Mouse (Mus musculus) urinary bladder, postnatal 10 days (tissue): Measurements from ENCODE around the gene Eno4.
"Not testable (repeated sequence)": the region's sequence is repeated elsewhere in the genome, so short reads cannot be mapped to it uniquely, and the experiment has no call there.

Experiments used
- DNase-seq: peaks from one replicate; pipeline ENCODE4 v3.0.0; 2022; ENCODE audit warnings: low spot score

Eno4 gene

DNA sequence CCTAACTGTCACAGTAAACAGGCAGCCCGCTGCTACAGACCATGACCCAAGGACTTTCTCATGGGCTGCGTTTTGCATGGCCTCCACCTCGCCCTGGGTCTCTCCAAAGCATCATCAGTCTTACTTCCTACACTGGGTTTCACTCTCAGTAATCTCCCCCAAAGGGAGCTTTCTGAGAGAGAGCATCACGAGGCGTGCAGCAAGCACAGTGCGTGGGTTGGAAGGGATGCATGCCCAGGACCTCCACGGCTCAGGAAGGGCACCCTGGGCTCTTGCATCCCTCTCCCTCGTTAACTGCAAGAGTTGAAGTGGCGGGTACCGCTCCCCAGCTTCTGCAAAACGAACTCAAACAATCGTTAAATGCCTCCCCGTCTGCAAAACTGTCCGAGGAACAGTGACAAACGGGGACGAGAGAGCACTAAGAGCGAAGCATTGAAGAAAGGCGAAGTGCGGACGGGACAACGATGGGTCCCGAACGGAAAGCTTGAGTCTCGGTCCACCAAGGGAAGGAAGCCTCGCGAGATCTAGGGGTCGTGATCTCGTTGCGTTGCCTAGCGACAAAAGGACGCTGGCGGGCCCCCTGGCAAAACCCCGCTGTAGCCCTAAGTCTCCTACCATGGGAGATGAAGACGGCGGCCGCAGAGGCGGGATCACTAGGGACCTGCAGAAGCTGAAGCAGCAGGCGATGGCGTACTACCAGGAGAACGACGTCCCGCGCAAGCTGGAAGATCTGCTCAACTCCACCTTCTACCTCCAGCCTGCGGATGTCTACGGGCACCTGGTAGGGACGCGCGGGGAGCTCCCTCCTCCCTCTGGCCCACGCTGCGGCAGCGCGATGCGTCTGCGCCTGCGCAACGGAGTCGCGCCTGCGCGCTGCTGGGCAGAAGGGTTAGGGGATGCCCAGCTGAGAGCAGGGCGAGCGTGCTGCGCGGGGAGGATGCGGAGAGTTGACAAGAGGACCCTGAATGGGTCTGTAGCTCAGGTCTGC, at the start of gene Eno4, which contains the start of gene Hspa12a:
Gene Eno4 (plus strand): TSS at position 585 of the 988 bp plus-strand sequence.
Gene Hspa12a (minus strand): TSS at position 814 of the 988 bp plus-strand sequence.
- peak; percentile 74 for DNase-seq

DNA sequence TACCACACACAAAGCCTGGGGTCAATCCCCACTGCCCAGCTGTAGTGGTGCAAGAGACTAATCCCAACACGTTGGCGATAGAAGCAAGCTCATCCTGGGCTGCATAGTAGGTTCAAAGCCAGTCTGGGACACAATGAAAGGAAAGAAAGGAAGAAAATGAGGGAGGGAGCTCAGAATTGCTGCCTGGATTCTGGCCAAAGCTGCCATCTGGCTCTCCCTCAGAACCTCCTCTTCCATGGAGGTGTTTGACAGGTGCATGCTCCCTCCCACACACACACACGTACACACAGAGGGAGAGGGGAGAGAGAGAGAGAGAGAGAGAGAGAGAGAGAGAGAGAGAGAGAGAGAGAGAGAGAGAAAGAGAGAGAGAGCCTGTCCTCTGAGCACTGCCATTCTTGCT, 47.0 kb upstream of the Eno4 start:
- no peak for DNase-seq

- not testable (repeated sequence) for DNase-seq
Measured at GRCm38 (mm10) chr19:58900471-58900870, 42.8 kb upstream of the Eno4 start.

- no peak for DNase-seq
Measured at GRCm38 (mm10) chr19:58903079-58903898, 39.9 kb upstream of the Eno4 start.

DNA sequence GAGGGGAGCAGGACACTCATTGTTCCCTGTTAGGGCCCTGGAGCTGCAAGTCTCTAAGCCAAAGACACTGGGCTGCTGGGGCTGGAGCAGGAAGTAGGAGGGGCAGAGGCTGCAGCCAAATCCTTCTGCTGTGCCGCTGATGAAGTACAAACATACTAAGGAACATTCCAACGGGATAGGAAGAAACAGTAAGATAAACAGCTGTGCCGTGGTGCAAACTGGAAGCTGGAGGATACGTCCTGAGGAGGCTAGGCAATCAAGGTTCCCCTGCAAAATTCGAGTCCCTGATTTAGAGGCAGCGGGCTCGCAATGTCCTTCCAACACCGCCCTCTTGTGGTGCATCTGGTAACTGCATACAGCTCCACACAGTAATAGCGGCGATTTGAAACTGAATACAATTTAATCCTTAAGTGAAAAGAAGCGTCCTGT, 39.3 kb upstream of the Eno4 start:
- DNase-seq = peak; percentile 54

GRCm38 (mm10) chr19:58906685-58907084, 36.5 kb upstream of the Eno4 start:
- DNase-seq = no peak

DNA sequence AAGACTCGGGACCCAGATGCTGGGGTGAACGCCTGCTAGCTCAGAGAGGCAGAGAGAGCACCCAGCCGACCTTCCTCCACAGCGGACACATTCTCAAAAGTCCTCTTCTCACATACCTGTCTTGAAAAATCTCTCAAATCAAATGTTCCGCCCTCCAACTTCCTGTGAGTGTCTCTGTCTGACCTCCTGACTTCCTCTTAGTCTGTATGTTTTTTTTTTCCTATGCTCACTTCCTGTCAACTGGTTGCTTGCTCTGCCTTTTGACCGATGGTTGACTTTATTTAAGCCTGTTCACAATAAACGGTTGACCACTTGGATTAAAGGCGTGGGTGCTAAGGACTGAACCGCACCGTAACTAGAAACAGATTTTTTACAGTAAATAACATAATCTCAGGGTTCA, 35.2 kb upstream of the Eno4 start:
- no peak for DNase-seq

DNA sequence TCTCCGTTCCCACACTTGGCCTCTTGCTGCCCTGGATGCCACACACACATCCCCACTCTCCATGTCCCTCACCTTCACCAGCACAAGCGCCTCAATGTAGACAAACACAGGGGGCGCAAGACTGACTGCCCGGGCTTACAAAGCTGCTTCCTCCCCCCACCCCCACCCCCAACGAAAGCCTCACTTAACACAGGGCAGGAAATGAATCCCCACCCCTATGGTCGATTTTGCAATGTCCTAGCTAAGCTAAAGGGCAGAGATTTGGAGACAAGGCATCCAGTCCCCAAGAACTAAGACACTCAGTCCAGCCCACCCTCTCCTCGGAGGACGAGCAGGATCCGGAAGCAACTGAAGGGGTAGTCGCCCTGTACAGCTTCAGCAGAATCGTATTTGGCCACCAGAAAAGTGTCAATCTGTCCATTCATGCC, 32.3 kb upstream of the Eno4 start:
- DNase-seq = no peak

DNA sequence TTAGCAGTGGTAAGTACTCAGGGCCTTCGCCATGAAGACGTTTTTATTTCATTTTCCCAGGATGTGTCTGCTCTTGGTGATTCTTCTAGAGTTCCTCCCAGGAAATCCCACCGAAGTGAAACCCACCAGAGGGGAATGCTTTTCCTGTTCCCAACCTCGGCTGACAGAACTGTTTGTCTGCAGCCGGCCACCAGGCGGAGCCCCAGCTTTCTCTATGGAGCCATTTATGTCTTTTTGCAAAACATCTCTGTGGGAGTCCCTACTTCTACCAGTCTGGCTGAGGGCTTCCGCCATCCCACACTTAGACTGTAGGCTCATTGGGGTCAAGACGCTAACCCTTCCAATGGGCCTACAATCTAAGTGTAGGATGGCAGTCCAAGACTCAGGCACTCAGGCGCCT, 31.8 kb upstream of the Eno4 start:
- no peak for DNase-seq

- DNase-seq = no peak
Measured at GRCm38 (mm10) chr19:58913301-58913700, 29.9 kb upstream of the Eno4 start.

GRCm38 (mm10) chr19:58918597-58918996, 24.6 kb upstream of the Eno4 start:
- no peak for DNase-seq

- no peak for DNase-seq
Measured at GRCm38 (mm10) chr19:58919148-58919547, 24.1 kb upstream of the Eno4 start.

GRCm38 (mm10) chr19:58931081-58931800, 12.0 kb upstream of the Eno4 start:
- DNase-seq = no peak

DNA sequence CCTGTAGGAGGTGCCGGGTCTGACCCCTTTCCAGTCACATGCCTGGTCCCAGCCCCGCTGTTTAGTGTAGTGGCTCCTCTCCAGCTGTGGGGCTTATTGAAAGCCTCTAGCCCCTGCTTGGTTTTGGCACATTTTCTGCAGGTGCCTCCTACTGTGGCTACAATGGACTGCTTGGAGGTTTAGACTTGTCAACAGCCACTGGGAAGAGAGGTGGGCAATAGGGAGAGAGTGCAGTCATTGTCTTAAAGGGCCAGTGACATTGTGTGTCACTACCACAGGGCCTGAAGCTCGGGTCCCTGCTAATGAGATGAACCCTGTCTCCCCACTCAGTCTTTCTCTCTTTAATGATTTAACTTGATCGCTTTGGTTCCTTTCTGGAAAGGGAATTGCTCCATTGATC, 10.2 kb upstream of the Eno4 start:
- DNase-seq = no peak

- DNase-seq = no peak
Measured at GRCm38 (mm10) chr19:58945959-58946358, 2.7 kb downstream of the Eno4 start.

DNA sequence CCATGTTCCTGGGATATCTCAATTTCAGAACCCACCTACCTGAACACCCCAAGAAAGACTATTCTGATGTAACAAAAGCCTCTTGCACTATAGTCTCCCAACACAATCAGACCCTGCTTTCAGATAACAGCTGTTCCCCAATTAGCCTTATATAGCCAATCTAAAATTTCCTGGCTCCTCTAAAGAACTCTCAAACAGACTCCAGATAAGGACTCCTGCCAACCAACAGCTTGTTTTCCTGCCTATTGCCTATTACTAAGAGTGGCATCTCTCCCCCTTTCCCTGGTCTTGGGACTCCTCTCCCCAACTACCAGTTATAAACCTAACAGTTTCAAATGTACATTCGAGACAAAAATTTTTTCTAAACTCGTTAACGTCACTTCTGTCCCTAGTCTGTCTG, 8.3 kb downstream of the Eno4 start:
- no peak for DNase-seq

GRCm38 (mm10) chr19:58952236-58952635, 9.0 kb downstream of the Eno4 start:
- no peak for DNase-seq

- DNase-seq = no peak
Measured at GRCm38 (mm10) chr19:58954779-58955178, 11.6 kb downstream of the Eno4 start.

DNA sequence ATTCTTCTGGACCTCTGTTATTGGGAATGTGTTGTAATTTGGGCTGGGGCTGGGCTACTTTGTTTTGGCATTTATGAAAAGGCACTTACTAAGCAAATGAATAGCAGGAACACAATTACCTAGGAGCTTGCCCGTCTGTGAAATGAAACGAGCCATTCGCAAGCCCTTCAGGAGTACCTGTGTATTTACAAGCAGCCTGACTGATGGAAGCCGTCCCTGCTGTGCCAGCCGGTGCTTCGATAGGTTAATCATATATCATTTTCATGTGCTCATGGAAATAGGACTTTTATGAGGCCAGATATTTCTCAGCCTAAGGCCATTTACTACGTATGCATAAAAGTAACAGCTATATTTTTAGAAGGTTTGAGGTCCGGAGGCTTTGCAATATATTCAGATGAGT, 19.8 kb downstream of the Eno4 start:
- DNase-seq = no peak

- no peak for DNase-seq
Measured at GRCm38 (mm10) chr19:58968731-58969506, 25.7 kb downstream of the Eno4 start.

DNA sequence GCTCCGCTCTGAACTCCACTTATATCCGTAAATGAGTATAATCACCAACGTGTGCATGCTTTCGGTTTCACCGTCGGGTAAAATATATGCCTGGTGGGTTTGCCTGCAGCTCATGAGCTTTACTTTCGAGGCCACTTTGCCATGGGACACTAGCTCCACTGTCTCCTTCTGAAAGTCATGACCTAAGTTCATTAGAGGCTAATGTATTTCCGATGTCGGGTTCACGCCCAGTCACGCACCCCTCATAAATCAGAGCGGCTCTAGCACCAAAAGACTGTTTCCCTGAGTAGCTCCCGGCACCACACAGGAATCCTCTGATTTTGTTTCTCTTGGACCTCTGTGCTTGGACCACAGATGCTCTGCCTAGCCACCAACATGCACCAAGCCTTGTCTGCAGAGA, 27.6 kb downstream of the Eno4 start:
- no peak for DNase-seq
